Mouse (Mus musculus) C2C12 (cell line): ENCODE results near the gene Arl5c.

Experiments
- CEBPB ChIP-seq: IDR thresholded peaks from one replicate; pipeline ENCODE4 v1.6.1; 2011; ENCODE audit warnings: low read depth, mild to moderate bottlenecking, control low read depth, moderate library complexity
- CTCF ChIP-seq: IDR thresholded peaks from one replicate; pipeline ENCODE4 v1.5.1; 2011; ENCODE audit not compliant: control insufficient read depth, insufficient read depth, insufficient read length
- MAX ChIP-seq: IDR thresholded peaks from one replicate; pipeline ENCODE4 v1.6.1; 2011; ENCODE audit warnings: mild to moderate bottlenecking, control low read depth
- USF1 ChIP-seq: IDR thresholded peaks from one replicate; pipeline ENCODE4 v1.6.1; 2011; ENCODE audit warnings: low read depth, mild to moderate bottlenecking, control low read depth, moderate library complexity

DNA sequence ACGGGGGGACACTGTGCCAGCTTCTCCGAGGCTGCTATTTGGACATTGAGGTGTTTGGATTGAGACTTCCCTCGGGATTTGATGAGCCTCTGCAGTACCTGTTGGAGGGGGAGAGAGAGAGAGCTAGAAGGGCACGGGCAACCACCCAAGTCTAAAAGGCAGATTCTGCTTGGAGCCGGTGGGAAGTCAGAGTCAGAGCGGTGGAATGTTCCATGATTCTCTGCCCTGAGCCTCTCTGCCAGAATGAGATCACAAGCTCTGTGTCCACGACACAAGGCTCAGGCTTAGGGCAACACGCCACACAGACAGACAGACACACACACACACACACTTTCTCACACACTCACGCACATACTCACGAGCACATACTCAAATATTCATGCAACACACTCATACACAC, 9.7 kb upstream of the Arl5c start:
- TF ChIP-seq MAX (no peak), CTCF (no peak), USF1 (no peak), CEBPB (no peak)
